Mouse (Mus musculus) splenic B cell, adult 2 months (primary cell): ENCODE data around the gene Fgd5.
"Not testable (repeated sequence)": the region's sequence is repeated elsewhere in the genome, so short reads cannot be mapped to it uniquely, and the experiment has no call there.

ENCODE experiments used
- DNase-seq: peaks from one replicate; pipeline ENCODE4 v3.0.0-alpha.2; 2011; ENCODE audit warnings: low read depth, low spot score
- H3K27me3 ChIP-seq: 2 replicates; pipeline ENCODE4 v1.6.1; 2012; ENCODE audit warnings: mild to moderate bottlenecking, low read length, moderate library complexity, mixed read lengths; ENCODE audit not compliant: control insufficient read depth, poor library complexity, insufficient read depth, severe bottlenecking
- H3K36me3 ChIP-seq: 2 replicates; pipeline ENCODE4 v1.6.1; 2012; ENCODE audit warnings: mild to moderate bottlenecking, low read length, moderate library complexity, mixed read lengths; ENCODE audit not compliant: control insufficient read depth, poor library complexity, insufficient read depth, severe bottlenecking

Fgd5 gene

GRCm38 (mm10) chr6:92067146-92067790 lies 88.6 kb downstream of the Fgd5 start:
- H3K27me3 ChIP-seq: no peaks in the 10 kb centered on the region
- no peaks in the 10 kb centered on the region for H3K36me3 ChIP-seq
- peak; percentile 80 for DNase-seq

GRCm38 (mm10) chr6:92071121-92071839 lies 92.6 kb downstream of the Fgd5 start:
- no peak for DNase-seq
- no peaks in the 10 kb centered on the region for H3K27me3 ChIP-seq
- H3K36me3 ChIP-seq: no peaks in the 10 kb centered on the region

DNA sequence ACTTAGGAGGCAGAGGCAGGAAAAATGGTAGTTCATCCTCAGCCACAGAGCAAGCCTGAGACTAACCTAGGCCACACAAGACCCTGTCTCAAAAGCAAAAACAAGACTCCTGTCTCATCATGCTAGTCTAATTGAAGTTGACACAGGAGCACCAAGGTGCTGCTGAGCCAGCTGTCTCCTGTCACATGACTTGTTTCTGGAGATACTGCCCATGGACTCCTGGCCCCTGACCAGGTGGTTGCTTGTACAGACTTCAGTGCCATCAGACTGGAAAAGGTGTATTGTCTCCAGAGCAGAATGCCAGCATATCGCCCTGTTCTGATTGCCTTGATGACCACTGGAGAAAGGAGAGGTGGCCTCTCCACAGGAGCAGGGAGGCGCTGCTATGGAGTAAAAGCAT lies 102.1 kb downstream of the Fgd5 start:
- DNase-seq: no peak

DNA sequence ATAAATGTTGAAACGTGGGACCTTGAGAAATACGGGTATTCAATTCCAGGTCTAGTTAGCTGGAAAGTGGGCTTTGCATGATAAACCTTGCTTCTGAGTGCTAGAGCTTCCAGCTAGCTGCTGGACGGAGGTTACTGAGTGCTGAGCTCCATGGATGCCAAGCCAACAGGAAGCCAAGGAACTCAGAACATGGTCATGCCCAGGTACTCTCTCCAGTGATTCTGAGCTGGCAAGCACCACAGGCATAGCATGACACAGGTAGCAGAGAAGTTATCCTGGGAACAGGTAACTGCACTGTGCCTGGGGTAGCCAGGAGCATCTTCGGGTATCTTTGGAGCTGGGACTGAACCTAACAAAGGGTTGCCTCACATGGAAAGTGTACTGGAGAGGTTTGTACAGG lies 104.1 kb downstream of the Fgd5 start:
- DNase-seq: no peak
- Histone ChIP-seq H3K36me3 (no peaks in the 10 kb centered on the region), H3K27me3 (no peaks in the 10 kb centered on the region)

More for the DNA sequence above, 102.1 kb downstream of the Fgd5 start:
- Histone ChIP-seq H3K36me3 (no peaks in the 10 kb centered on the region), H3K27me3 (no peaks in the 10 kb centered on the region)

DNA sequence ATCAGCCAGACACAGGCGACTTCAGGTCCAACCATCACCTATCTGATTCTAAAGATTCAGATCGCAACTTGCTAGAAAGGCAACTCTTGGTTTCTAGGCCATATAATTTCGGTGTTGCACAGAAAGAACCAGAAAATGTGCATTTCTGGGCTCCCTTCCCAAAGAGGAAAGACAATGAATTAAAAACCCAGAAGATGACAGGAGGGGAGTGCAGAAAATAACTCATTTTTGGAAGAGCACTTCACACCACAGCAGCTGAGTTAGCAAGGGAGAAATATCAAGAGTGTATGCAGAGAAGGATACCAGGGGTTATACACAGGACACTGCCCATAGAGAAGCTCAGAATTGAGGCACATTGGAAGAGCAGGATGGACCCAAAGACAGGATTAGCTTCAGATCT lies 106.3 kb downstream of the Fgd5 start:
- Histone ChIP-seq H3K27me3 (no peaks in the 10 kb centered on the region), H3K36me3 (no peaks in the 10 kb centered on the region)
- no peak for DNase-seq

DNA sequence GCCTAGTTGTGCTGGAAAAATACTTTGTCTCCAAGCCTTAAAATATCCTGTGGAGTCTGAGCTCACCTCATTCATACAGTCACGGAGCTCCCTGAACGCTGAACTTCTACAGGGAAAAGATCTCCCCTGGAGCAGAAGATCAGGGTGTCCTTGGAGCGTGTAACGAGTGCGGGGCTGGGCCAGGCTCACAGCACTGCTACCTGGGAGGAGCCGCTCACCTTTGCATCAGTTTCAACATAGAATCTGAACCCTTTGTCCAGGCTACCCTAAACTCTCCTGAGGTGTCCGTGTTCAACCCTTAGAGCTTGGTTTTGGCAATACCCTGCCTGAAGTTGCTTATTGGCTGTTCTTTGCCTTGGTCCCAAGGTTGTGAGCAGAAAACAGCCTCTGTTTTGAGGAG lies 110.5 kb downstream of the Fgd5 start:
- not testable (repeated sequence) for DNase-seq, H3K36me3 ChIP-seq, H3K27me3 ChIP-seq

DNA sequence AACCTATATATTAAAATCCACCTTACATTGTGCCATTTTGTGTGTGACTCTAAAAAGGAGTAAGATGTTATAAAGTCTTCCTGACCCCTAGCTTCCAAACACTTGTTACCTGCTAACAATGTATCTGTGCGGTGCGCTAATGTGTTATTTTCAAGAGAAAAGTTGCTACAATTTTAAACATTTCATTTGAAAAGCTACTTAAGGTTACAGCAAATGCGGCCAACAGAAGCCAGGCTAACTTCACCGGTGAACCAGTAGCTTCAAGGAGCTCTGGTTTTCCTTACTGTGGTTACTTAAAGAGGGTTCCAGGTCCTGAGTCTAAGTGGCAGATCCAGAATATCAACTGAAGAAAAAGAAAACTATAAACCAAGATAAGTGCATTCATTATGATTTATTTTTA lies 111.3 kb downstream of the Fgd5 start:
- DNase-seq: no peak
- H3K27me3 ChIP-seq: no peaks in the 10 kb centered on the region
- H3K36me3 ChIP-seq: no peaks in the 10 kb centered on the region

DNA sequence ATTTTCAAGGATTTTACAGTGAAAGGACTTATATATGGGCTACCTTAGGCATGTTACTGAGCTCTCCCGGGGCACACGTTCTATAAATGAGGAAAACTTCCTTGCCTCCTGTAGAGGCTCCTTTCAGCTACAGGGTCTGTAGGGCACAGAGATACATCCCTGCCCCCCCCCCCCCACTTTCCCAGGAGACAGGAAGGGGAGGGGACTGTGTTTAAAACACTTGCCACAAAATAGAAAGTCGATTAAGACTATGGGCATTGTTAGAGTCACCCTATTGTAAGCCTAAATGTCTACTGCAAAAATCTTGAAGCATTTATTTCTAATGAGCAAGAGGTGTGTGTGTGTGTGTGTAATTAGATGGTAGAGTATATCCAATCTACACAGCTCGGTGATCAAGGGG lies 111.8 kb downstream of the Fgd5 start:
- H3K36me3 ChIP-seq: no peaks in the 10 kb centered on the region
- DNase-seq: no peak
- H3K27me3 ChIP-seq: no peaks in the 10 kb centered on the region

GRCm38 (mm10) chr6:92091130-92091591 lies 112.5 kb downstream of the Fgd5 start, which contains the start of gene Nr2c2:
TSS of gene Nr2c2 (plus strand) at chr6:92091390.
- peak; percentile 84 for DNase-seq
- no peaks in the 10 kb centered on the region for H3K27me3 ChIP-seq
- H3K36me3 ChIP-seq: no peaks in the 10 kb centered on the region

DNA sequence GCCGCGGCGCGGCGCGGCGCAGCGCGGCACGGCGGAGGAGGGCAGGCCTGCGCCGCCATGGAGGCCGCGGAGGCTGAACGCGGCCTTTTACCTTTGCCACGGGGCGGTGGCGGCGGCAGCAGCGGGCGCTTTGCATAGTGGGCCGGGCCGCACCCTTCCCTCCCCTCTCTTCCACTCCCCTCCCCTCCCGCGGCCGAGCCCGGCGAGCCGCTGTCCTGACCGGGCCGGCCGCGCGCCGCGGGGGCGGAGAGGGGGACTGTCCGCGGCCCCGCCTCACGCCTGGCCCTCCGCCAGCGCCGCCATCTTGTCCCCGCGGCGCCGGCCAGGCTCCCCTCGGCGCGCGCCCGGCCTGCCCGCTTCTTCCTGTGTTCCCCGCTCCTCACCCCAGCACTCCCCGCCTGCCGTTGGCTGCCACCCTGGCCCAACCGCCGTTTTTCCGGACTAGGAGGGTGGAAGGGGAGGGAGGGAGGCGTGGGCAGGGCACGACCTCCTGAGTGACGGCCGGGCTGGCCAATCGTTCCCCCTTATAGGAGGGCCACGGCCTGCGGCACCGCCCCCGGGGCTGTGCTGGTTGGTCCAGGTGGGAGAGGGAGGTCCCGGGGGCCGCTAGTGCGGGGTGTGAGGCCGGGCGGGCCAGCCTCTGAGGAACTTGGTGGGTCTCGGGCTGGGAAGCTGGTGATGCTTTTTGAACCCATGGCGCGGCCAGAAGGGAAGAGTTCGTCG lies 113.2 kb downstream of the Fgd5 start:
- Histone ChIP-seq H3K36me3 (no peaks in the 10 kb centered on the region), H3K27me3 (no peaks in the 10 kb centered on the region)
- peak; percentile 99 for DNase-seq

GRCm38 (mm10) chr6:92092737-92093136 lies 114.1 kb downstream of the Fgd5 start:
- H3K36me3 ChIP-seq: no peaks in the 10 kb centered on the region

DNA sequence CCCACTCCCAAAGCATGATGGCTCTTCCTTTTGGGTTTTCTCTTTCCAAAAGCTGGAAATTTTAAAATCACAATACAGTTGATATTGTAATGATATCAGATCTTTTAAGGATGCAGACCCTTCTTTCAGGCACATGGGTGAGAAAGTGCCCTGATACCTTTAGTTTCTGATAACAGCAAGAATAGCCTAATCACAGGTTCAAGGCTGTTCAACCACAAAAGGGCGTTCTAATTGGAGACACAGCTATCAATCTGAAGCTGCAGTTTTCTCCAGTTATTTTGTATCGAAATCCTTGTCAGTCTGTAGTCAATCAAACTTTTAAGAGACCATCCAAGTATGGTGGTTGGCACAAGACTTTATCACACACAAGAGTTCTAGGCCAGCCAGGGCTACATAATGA lies 115.2 kb downstream of the Fgd5 start:
- DNase-seq: no peak
- no peaks in the 10 kb centered on the region for H3K27me3 ChIP-seq
- H3K36me3 ChIP-seq: no peaks in the 10 kb centered on the region

More at GRCm38 (mm10) chr6:92092737-92093136, 114.1 kb downstream of the Fgd5 start:
- no peak for DNase-seq
- no peaks in the 10 kb centered on the region for H3K27me3 ChIP-seq

DNA sequence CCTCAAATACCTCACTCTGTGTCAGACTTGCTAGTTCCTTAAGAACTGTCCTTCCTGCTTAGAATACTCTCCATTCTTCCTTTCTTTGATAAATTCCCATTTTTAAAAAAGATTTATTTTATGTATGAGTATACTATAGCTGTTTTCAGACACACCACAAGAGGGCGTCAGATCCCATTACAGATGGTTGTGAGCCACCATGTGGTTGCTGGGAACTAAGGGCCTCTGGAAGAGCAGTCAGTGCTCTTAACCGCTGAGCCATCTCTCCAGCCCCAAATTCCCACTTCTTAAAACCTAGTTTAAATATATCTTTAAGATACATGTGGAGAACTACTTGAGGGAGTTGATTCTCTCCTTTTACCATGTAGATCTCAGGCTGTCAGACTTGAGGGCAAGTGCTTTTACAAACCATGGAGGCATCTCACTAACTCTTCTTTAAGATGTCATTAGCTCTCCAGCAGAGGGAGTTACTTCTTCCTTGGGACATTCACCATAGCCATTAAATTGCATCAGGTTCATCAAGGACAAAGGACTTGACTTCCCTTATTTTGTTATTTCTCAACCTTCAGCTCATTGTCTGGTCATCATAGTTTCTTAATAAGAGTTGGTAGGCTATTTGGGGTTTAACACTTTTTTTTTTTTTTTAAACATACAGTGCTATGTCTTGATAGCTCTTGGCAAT lies 122.1 kb downstream of the Fgd5 start:
- H3K27me3 ChIP-seq: no peaks in the 10 kb centered on the region
- DNase-seq: peak; percentile 29
- no peaks in the 10 kb centered on the region for H3K36me3 ChIP-seq

- no peaks in the 10 kb centered on the region for H3K27me3 ChIP-seq
- H3K36me3 ChIP-seq: no peaks in the 10 kb centered on the region
- DNase-seq: no peak
These were observed 145.9 kb downstream of the Fgd5 start for GRCm38 (mm10) chr6:92124547-92124946.
